Mouse (Mus musculus): ENCODE results near the gene Pfn3.

GRCm38 (mm10) chr13:55444937-55445315 is 29.9 kb upstream of the Pfn3 start, which contains the start of gene Grk6:
- TF ChIP-seq POLR2A (IDR thresholded peaks at IDR 0.05; ENCODE audit: insufficient read depth, low read length): no peak
- no peak for TF ChIP-seq CTCF (IDR thresholded peaks at IDR 0.05; ENCODE audit: low read depth, low read length)

Data from ES-Bruce4 (cell line).